Mouse (Mus musculus) spleen, adult 10 weeks (tissue): ENCODE data around the gene Pbp2. TPM values are rescaled to one million over a fixed set of nuclear protein-coding genes. Genes with fewer than 3 reads are reported as not detected.

Source experiments
- polyA plus RNA-seq: library from polyadenylated mRNA; stranded (reverse); fragments of 350-450 nt; fragmentation: Illumina TruSeq; extraction: RNeasy Lipid Tissue Mini Kit (QIAGEN cat#74804); gene quantifications from one replicate; pipeline ENCODE4 v1.2.3, GENCODE M21; 2015; ENCODE audit warnings: low replicate concordance; ENCODE audit not compliant: insufficient read depth

Gene Pbp2
- not detected for polyA plus RNA-seq

GRCm38 (mm10) chr6:135310305-135310704, at the start of gene Pbp2:
Gene Pbp2, minus strand, starts transcription at chr6:135310405.

Other genes with a start within 250 kb of the Pbp2 start
- 0.36 TPM for gene Gprc5a, start 244.8 kb downstream of the Pbp2 start, polyA plus RNA-seq
- not detected for gene Gprc5d, start 192.1 kb downstream of the Pbp2 start, polyA plus RNA-seq
- gene Fam234b, start 112.4 kb downstream of the Pbp2 start, polyA plus RNA-seq: 15.2 TPM
- 102 TPM for gene Hebp1, start 112.4 kb downstream of the Pbp2 start, polyA plus RNA-seq
- gene Gsg1, start 56.1 kb downstream of the Pbp2 start, polyA plus RNA-seq: 0.30 TPM
- gene Emp1, start 52.1 kb upstream of the Pbp2 start, polyA plus RNA-seq: 22.4 TPM